Mouse (Mus musculus): ENCODE measurements around the gene Rfx7. TPM values are rescaled to one million over a fixed set of nuclear protein-coding genes. Genes with fewer than 3 reads are reported as not detected.
"Not testable (repeated sequence)": the region's sequence is repeated elsewhere in the genome, so short reads cannot be mapped to it uniquely, and the experiment has no call there.

Gene Rfx7
- total and polyA plus RNA-seq, 2 experiments from 2014 or later, result 12.2 to 48.2 TPM

DNA sequence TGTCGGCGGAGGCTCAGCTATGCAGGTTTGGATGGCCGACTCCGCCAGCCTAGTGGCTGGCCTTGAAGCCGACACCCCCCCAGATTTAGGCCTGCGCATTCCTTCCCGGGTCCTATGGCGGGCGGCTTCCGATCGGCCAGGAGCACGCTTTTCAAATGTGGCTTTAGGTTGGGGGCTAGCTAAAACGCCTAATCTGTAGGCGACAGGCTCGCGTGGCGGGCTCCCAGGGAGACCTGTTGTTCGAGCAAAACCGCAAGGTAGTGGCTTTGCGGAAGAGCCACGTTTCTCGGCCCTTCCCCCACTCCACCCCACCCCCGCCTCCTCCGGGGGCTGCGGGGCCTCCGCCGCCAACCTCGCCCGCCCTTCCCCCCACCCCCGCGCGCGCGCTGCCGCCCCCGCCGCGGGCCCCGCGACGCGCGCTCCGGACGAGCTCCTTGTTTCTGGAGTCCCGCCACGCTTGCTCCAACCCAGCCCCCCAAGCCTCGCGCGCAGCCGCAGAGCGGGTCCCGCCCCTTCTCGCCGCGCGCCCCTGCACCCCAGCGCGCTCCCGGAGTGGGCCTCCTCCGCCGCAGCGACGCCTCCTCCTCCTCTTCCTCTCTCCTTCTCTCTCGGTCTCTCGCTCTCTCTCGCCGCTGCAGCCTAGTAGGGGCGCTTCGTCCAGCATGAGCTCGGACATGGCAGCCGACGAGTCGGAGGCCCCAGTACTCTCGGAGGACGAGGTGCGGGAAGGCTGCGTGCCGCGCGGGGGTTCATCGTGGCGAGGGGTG is 130.0 kb downstream of the Rfx7 start, which contains the start of gene Nedd4:
TSS of gene Nedd4 (plus strand) at position 452 of the 767 bp plus-strand sequence.
- Histone ChIP-seq H3K36me3 (ENCODE audit: insufficient read depth, low read length) (no peaks in the 10 kb centered on the region; the same call in 1 of the 2 replicates), H3K4me3 (ENCODE audit: low read depth, low read length) (peak within 1 kb of the TSS; percentile 94), H3K9ac (replicated peaks; ENCODE audit: low read length, poor library complexity, severe bottlenecking) (peak within 1 kb of the TSS; percentile 99), H3K4me1 (ENCODE audit: insufficient read depth, low read length) (peaks cover 4% of the 10 kb centered on the region; the same call in 1 of the 2 replicates), H3K9me3 (ENCODE audit: low read length) (no peaks in the 10 kb centered on the region), H3K27ac (ENCODE audit: low read depth, low read length) (peak within 1 kb of the TSS; percentile 99), H3K4me2 (ENCODE audit: low read depth, low read length, poor library complexity, severe bottlenecking) (peak within 1 kb of the TSS; percentile 71), H3K27me3 (ENCODE audit: insufficient read depth, low read length) (no peaks in the 10 kb centered on the region)
- peak; percentile 93 for ATAC-seq (ENCODE audit: low FRiP score)
- peak; percentile 28 for TF ChIP-seq CTCF (IDR thresholded peaks at IDR 0.05)
- DNase-seq (ENCODE audit: low spot score), result peak; percentile 96
- WGBS, result under 1% methylated on average over 46 of the region's 83 CpGs

DNA sequence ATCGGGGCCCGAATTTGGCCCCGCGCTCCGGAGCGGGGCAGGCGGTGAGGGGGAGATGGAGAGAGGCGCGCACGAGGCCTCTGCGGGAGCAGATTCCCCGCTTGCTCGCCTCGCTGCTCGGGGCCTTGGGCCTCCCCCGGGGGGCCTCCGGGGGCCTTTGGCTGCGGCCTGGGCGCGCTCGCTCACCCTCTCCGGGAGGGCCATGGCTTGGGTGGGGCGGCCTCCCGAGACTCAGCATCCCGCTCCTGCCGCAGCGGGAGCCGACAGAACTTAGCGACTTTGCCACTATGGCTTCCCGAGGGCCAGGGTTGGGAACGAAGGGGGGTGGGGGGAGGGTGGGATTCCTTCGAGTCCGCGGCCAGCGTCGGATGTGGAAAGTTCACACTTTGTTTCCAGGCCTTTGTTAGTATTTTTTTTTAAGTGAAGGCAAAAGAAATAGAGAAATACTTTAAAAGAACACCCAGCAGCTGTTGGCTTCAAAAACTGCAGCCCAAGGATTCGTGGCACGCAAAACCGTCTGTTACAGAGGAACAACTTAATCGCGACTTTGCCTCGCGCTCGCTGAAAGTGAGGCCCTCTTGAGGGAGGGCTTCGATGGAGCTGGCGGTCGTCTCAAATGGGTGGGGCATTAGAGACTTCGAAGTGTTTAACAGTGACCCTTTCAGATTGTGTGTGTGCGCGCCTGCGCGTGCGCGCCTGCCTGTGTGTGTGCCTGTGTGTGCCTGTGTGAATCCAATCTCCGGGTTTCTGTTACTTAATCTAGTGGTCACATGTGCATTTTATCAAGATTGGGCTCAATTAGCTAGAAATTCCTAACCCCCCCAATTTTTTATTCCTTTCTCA is 130.9 kb downstream of the Rfx7 start:
- Histone ChIP-seq H3K4me3 (ENCODE audit: low read depth, low read length) (peak overlapping the region; percentile 94), H3K9ac (replicated peaks; ENCODE audit: low read length, poor library complexity, severe bottlenecking) (peak overlapping the region; percentile 99), H3K36me3 (ENCODE audit: insufficient read depth, low read length) (no peaks in the 10 kb centered on the region; the same call in 1 of the 2 replicates), H3K9me3 (ENCODE audit: low read length) (no peaks in the 10 kb centered on the region), H3K4me1 (ENCODE audit: insufficient read depth, low read length) (peaks cover 4% of the 10 kb centered on the region; the same call in 1 of the 2 replicates), H3K4me2 (ENCODE audit: low read depth, low read length, poor library complexity, severe bottlenecking) (peak overlapping the region; percentile 71), H3K27me3 (ENCODE audit: insufficient read depth, low read length) (no peaks in the 10 kb centered on the region), H3K27ac (ENCODE audit: low read depth, low read length) (peak overlapping the region; percentile 99)
- under 1% methylated on average over 53 of the region's 55 CpGs for WGBS
- DNase-seq (ENCODE audit: low spot score) (peak; percentile 91), ATAC-seq (ENCODE audit: low FRiP score) (peak; percentile 45)
- no peak for TF ChIP-seq CTCF (IDR thresholded peaks at IDR 0.05)

DNA sequence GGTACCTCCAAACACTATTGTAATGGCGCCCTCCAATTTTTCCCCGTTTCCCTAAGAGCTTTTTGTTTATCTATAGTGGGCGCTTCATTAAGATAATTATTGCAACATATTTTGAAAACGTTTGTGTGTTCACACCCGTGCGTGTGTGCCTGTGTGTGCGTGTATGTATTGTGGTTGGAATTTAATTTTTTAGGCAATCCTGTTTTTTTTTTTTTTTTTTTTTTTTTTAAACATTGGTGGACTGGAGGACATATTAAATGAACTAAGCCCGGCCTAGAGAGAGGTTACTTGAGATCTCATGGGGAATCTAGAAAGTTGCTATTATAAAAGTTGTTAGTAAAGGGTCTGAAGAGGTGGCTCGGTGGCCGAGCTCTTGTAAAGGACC is 131.5 kb downstream of the Rfx7 start:
- Histone ChIP-seq H3K9me3 (ENCODE audit: low read length) (no peaks in the 10 kb centered on the region), H3K9ac (replicated peaks; ENCODE audit: low read length, poor library complexity, severe bottlenecking) (peak overlapping the region; percentile 99), H3K36me3 (ENCODE audit: insufficient read depth, low read length) (no peaks in the 10 kb centered on the region; the same call in 1 of the 2 replicates), H3K4me1 (ENCODE audit: insufficient read depth, low read length) (peaks cover 4% of the 10 kb centered on the region; the same call in 1 of the 2 replicates), H3K4me3 (ENCODE audit: low read depth, low read length) (peak overlapping the region; percentile 94), H3K27ac (ENCODE audit: low read depth, low read length) (peak overlapping the region; percentile 99), H3K4me2 (ENCODE audit: low read depth, low read length, poor library complexity, severe bottlenecking) (peak overlapping the region; percentile 71), H3K27me3 (ENCODE audit: insufficient read depth, low read length) (no peaks in the 10 kb centered on the region)
- WGBS, result 4% methylated on average over 10 of the region's 10 CpGs
- ATAC-seq (ENCODE audit: low FRiP score) (no peak), DNase-seq (ENCODE audit: low spot score) (no peak)
- TF ChIP-seq CTCF (IDR thresholded peaks at IDR 0.05), result no peak

DNA sequence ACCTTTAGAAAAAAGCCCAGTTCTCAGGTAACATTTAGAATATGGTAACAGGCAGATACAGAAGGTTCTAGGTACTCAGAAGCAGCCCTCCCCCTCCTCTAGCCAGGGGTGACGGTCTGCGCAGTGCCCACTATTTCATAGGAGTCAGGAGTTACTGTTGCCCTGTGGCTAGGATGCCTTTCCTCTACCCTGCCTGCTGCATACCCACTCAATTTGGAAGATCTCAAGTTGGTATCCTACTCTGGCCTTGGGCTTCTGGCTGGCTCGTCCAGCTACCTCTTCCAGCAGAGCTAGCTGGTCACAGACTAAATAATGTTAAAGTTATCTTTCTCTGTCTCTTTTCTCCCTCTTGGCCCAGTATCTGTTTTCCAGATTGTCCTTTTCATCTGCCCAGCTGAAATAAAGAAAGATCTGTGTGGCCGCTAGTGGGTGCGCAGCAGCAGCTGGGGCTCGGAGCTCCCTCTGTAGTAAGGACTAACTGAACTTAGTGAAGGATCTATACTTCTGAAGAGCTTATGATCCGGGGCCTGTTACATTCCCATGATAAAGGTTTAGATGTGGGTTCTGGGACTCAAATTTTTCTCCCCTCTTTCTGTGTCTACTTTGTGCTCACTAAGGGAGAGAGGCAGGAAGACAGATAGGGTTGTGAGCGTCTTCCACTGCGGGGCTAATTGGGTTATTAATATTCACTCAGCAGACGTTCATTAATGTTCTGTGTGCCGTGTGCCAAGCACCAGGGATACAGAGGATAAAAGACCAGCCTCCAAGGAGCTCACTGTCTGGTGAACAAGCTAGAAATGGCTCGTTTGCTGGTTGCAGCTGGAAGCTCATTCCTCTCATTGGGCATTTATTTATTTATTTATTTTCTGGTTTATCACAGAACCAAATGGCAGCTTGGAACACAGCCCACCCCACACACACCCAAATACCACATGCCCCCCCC is 132.6 kb downstream of the Rfx7 start:
- ATAC-seq (ENCODE audit: low FRiP score) (no peak), DNase-seq (ENCODE audit: low spot score) (peak; percentile 49)
- H3K9me3 ChIP-seq (ENCODE audit: low read length), result no peaks in the 10 kb centered on the region
- peak overlapping the region; percentile 94 for H3K4me3 ChIP-seq (ENCODE audit: low read depth, low read length)
- no peaks in the 10 kb centered on the region for H3K27me3 ChIP-seq (ENCODE audit: insufficient read depth, low read length)
- peak overlapping the region; percentile 71 for H3K4me2 ChIP-seq (ENCODE audit: low read depth, low read length, poor library complexity, severe bottlenecking)
- TF ChIP-seq CTCF (IDR thresholded peaks at IDR 0.05), result peak; percentile 58
- WGBS, result 13% methylated on average over 12 of the region's 12 CpGs
- peaks cover 4% of the 10 kb centered on the region; the same call in 1 of the 2 replicates for H3K4me1 ChIP-seq (ENCODE audit: insufficient read depth, low read length)
- peaks cover 3% of the 10 kb centered on the region; the same call in 1 of the 2 replicates for H3K36me3 ChIP-seq (ENCODE audit: insufficient read depth, low read length)
- H3K27ac ChIP-seq (ENCODE audit: low read depth, low read length), result peak overlapping the region; percentile 39; the same call in 1 of the 2 replicates
- H3K9ac ChIP-seq (replicated peaks; ENCODE audit: low read length, poor library complexity, severe bottlenecking), result 0 out of 2 replicates have a peak overlapping the region, but pooled peaks have one; percentile 99

DNA sequence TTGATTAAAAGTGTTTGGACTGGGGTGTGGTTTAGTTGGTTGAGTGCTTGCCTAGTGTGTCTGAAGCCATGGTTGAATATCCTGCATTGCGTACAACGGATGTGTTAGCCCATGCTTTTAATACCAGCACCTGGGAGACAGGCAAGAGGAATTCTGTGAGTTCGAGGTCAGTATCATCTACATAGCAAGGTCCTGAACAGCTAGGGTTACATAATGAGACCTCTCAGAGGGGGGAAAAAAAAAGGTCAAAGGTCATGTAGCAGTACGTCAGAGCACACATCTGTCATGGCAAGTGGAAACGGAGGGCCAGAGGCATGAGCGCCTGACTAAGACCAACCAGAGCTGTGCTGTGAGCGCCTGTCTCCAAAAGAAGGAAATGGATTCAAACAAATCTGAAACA is 133.5 kb downstream of the Rfx7 start:
- peaks cover 4% of the 10 kb centered on the region; the same call in 1 of the 2 replicates for H3K4me1 ChIP-seq (ENCODE audit: insufficient read depth, low read length)
- H3K4me2 ChIP-seq (ENCODE audit: low read depth, low read length, poor library complexity, severe bottlenecking), result peak overlapping the region; percentile 71
- ATAC-seq (ENCODE audit: low FRiP score) (no peak), DNase-seq (ENCODE audit: low spot score) (no peak)
- H3K36me3 ChIP-seq (ENCODE audit: insufficient read depth, low read length), result peaks cover 5% of the 10 kb centered on the region
- no peak overlapping the region for H3K27ac ChIP-seq (ENCODE audit: low read depth, low read length)
- H3K9ac ChIP-seq (replicated peaks; ENCODE audit: low read length, poor library complexity, severe bottlenecking), result no peak overlapping the region
- H3K4me3 ChIP-seq (ENCODE audit: low read depth, low read length), result no peak overlapping the region; the same call in 1 of the 2 replicates
- no peaks in the 10 kb centered on the region for H3K27me3 ChIP-seq (ENCODE audit: insufficient read depth, low read length)
- WGBS, result 48% methylated on average over 7 of the region's 7 CpGs
- no peak for TF ChIP-seq CTCF (IDR thresholded peaks at IDR 0.05)
- H3K9me3 ChIP-seq (ENCODE audit: low read length), result no peaks in the 10 kb centered on the region

DNA sequence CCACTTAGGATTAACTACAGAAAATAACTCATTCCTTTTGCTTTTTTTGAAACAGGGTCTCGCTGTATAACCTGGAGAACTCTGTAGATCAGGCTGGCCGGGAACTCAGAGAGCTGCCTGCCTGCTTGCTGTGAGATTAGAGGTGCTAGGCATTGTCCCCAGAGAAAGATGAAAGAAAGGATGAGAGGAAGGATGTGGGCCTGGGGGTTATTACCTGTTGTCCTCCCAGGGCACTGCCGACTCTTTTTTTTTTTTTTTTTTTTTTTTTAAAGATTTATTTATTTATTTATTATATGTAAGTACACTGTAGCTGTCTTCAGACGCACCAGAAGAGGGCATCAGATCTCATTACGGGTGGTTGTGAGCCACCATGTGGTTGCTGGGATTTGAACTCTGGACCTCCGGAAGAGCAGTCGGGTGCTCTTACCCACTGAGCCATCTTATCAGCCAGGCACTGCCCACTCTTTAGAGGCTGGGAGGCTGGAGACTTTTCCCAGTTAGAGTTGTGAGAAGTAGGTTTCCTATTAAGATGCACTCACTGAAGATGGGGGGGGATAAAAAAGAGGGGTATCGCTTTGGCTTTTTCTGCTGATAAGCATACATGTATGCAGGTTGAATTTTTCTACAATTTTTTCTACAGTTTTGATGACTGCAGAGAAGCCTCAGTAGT is 134.4 kb downstream of the Rfx7 start:
- H3K4me1 ChIP-seq (ENCODE audit: insufficient read depth, low read length); H3K9me3 ChIP-seq (ENCODE audit: low read length); H3K4me3 ChIP-seq (ENCODE audit: low read depth, low read length); H3K4me2 ChIP-seq (ENCODE audit: low read depth, low read length, poor library complexity, severe bottlenecking); H3K27ac ChIP-seq (ENCODE audit: low read depth, low read length); DNase-seq (ENCODE audit: low spot score); H3K9ac ChIP-seq (replicated peaks; ENCODE audit: low read length, poor library complexity, severe bottlenecking); H3K27me3 ChIP-seq (ENCODE audit: insufficient read depth, low read length); ATAC-seq (ENCODE audit: low FRiP score); H3K36me3 ChIP-seq (ENCODE audit: insufficient read depth, low read length): not testable (repeated sequence)
- 72% methylated on average over 6 of the region's 8 CpGs for WGBS

All from midbrain, postnatal 0 days (tissue).